Mouse (Mus musculus): ENCODE measurements around the gene Snx30. TPM values are rescaled to one million over a fixed set of nuclear protein-coding genes. Genes with fewer than 3 reads are reported as not detected.

Gene Snx30
- total and polyA plus RNA-seq, 2 experiments, result 1.6 to 4.1 TPM

DNA sequence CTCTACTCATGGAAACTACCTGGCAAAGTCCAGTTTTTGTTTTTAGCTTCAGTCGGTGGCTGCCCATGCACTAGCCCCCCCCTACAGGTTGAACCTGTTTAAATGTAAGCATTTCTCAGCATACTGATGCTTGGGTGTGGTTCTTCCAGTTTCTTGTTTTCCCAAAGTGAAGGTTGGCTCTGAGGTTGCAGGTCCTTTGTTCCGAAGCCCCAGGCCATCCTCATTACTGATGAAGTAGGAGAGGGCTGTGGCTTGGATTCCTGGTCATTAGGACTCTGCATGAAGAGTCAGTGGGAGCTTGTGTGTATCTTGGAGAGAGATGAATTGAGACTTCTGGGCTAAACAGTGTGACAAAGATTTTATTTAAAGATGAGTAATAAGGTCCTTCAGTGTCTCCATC is 75.6 kb downstream of the Snx30 start:
- H3K4me1 ChIP-seq (ENCODE audit: control insufficient read depth, insufficient read depth, low read length), result no peaks in the 10 kb centered on the region
- 97% methylated on average over 2 of the region's 2 CpGs for WGBS

GRCm38 (mm10) chr4:59884136-59884696 is 78.6 kb downstream of the Snx30 start:
- 83% methylated on average over 6 of the region's 6 CpGs for WGBS
- TF ChIP-seq CTCF (IDR thresholded peaks at IDR 0.05; ENCODE audit: low read depth, low read length) (no peak), POLR2A (IDR thresholded peaks at IDR 0.05; ENCODE audit: extremely low read depth, insufficient read depth, low read length) (no peak)
- peaks cover 17% of the 10 kb centered on the region for H3K36me3 ChIP-seq (ENCODE audit: control insufficient read depth, insufficient read depth, low read length)
- H3K27me3 ChIP-seq (ENCODE audit: control insufficient read depth, insufficient read depth, low read length), result no peaks in the 10 kb centered on the region
- H3K27ac ChIP-seq (replicated peaks; ENCODE audit: insufficient read depth, low read depth, low read length), result no peak overlapping the region
- DNase-seq (ENCODE audit: extremely low read depth, low read depth, low spot score), result no peak
- no peak overlapping the region for H3K9ac ChIP-seq (ENCODE audit: low read depth, low read length)
- H3K4me3 ChIP-seq (ENCODE audit: insufficient read depth, low read depth, low read length), result no peak overlapping the region
- H3K4me1 ChIP-seq (ENCODE audit: control insufficient read depth, insufficient read depth, low read length), result no peaks in the 10 kb centered on the region
- no peaks in the 10 kb centered on the region for H3K79me2 ChIP-seq (ENCODE audit: control insufficient read depth, insufficient read depth, low read length)

More for the DNA sequence above, 75.6 kb downstream of the Snx30 start:
- H3K36me3 ChIP-seq (ENCODE audit: control insufficient read depth, insufficient read depth, low read length), result peaks cover 18% of the 10 kb centered on the region
- no peaks in the 10 kb centered on the region for H3K79me2 ChIP-seq (ENCODE audit: control insufficient read depth, insufficient read depth, low read length)
- H3K4me3 ChIP-seq (ENCODE audit: insufficient read depth, low read depth, low read length), result no peak overlapping the region
- H3K27ac ChIP-seq (replicated peaks; ENCODE audit: insufficient read depth, low read depth, low read length), result no peak overlapping the region
- DNase-seq (ENCODE audit: extremely low read depth, low read depth, low spot score), result no peak
- TF ChIP-seq POLR2A (IDR thresholded peaks at IDR 0.05; ENCODE audit: extremely low read depth, insufficient read depth, low read length) (no peak), CTCF (IDR thresholded peaks at IDR 0.05; ENCODE audit: low read depth, low read length) (no peak)
- no peaks in the 10 kb centered on the region for H3K27me3 ChIP-seq (ENCODE audit: control insufficient read depth, insufficient read depth, low read length)
- no peak overlapping the region for H3K9ac ChIP-seq (ENCODE audit: low read depth, low read length)

- Histone ChIP-seq H3K27ac (replicated peaks; ENCODE audit: insufficient read depth, low read depth, low read length) (no peak overlapping the region), H3K4me1 (ENCODE audit: control insufficient read depth, insufficient read depth, low read length) (no peaks in the 10 kb centered on the region), H3K79me2 (ENCODE audit: control insufficient read depth, insufficient read depth, low read length) (no peaks in the 10 kb centered on the region), H3K9ac (ENCODE audit: low read depth, low read length) (no peak overlapping the region), H3K27me3 (ENCODE audit: control insufficient read depth, insufficient read depth, low read length) (no peaks in the 10 kb centered on the region), H3K4me3 (ENCODE audit: insufficient read depth, low read depth, low read length) (no peak overlapping the region), H3K36me3 (ENCODE audit: control insufficient read depth, insufficient read depth, low read length) (peaks cover 8% of the 10 kb centered on the region)
- no peak for TF ChIP-seq CTCF (IDR thresholded peaks at IDR 0.05; ENCODE audit: low read depth, low read length)
- no peak for TF ChIP-seq POLR2A (IDR thresholded peaks at IDR 0.05; ENCODE audit: extremely low read depth, insufficient read depth, low read length)
- no peak for DNase-seq (ENCODE audit: extremely low read depth, low read depth, low spot score)
- 97% methylated on average over 6 of the region's 6 CpGs for WGBS
These were observed 80.6 kb downstream of the Snx30 start for GRCm38 (mm10) chr4:59886281-59886680.

DNA sequence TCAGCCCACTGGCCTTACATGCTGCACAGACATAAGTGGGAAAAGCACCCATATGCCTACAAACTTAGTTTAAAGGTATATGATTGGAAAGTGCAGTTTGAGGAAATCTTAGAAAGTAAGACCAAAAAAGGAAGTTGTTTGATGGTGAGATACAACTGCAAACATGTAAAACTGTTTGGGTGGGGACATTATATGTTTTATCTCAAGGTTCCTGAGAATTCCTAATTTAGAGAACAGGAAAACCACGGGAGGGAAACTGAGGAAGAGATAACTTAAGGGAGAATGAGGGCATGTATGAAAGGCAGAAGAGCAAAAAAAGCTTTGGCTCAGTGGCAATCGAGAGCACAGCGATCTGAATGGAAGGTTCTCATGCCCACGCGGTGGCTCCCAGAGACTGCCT is 81.4 kb downstream of the Snx30 start:
- Histone ChIP-seq H3K27ac (replicated peaks; ENCODE audit: insufficient read depth, low read depth, low read length) (no peak overlapping the region), H3K9ac (ENCODE audit: low read depth, low read length) (no peak overlapping the region), H3K36me3 (ENCODE audit: control insufficient read depth, insufficient read depth, low read length) (peaks cover 4% of the 10 kb centered on the region), H3K27me3 (ENCODE audit: control insufficient read depth, insufficient read depth, low read length) (no peaks in the 10 kb centered on the region), H3K4me1 (ENCODE audit: control insufficient read depth, insufficient read depth, low read length) (no peaks in the 10 kb centered on the region), H3K79me2 (ENCODE audit: control insufficient read depth, insufficient read depth, low read length) (no peaks in the 10 kb centered on the region), H3K4me3 (ENCODE audit: insufficient read depth, low read depth, low read length) (no peak overlapping the region)
- no peak for DNase-seq (ENCODE audit: extremely low read depth, low read depth, low spot score)
- 90% methylated on average over 5 of the region's 5 CpGs for WGBS
- TF ChIP-seq CTCF (IDR thresholded peaks at IDR 0.05; ENCODE audit: low read depth, low read length) (no peak), POLR2A (IDR thresholded peaks at IDR 0.05; ENCODE audit: extremely low read depth, insufficient read depth, low read length) (no peak)

GRCm38 (mm10) chr4:59888014-59888413 is 82.4 kb downstream of the Snx30 start:
- no peak overlapping the region for H3K9ac ChIP-seq (ENCODE audit: low read depth, low read length)
- 0 out of 2 replicates have a peak, but pooled peaks cover 2% of the 10 kb centered on the region for H3K4me1 ChIP-seq (ENCODE audit: control insufficient read depth, insufficient read depth, low read length)
- no peak overlapping the region for H3K27ac ChIP-seq (replicated peaks; ENCODE audit: insufficient read depth, low read depth, low read length)
- TF ChIP-seq CTCF (IDR thresholded peaks at IDR 0.05; ENCODE audit: low read depth, low read length) (no peak), POLR2A (IDR thresholded peaks at IDR 0.05; ENCODE audit: extremely low read depth, insufficient read depth, low read length) (no peak)
- no peak for DNase-seq (ENCODE audit: extremely low read depth, low read depth, low spot score)
- peaks cover 3% of the 10 kb centered on the region for H3K36me3 ChIP-seq (ENCODE audit: control insufficient read depth, insufficient read depth, low read length)
- 83% methylated on average over 5 of the region's 5 CpGs for WGBS
- H3K79me2 ChIP-seq (ENCODE audit: control insufficient read depth, insufficient read depth, low read length), result no peaks in the 10 kb centered on the region
- no peaks in the 10 kb centered on the region for H3K27me3 ChIP-seq (ENCODE audit: control insufficient read depth, insufficient read depth, low read length)
- H3K4me3 ChIP-seq (ENCODE audit: insufficient read depth, low read depth, low read length), result no peak overlapping the region

GRCm38 (mm10) chr4:59890086-59890600 is 84.5 kb downstream of the Snx30 start:
- H3K27me3 ChIP-seq (ENCODE audit: control insufficient read depth, insufficient read depth, low read length), result no peaks in the 10 kb centered on the region
- H3K9ac ChIP-seq (ENCODE audit: low read depth, low read length), result no peak overlapping the region
- TF ChIP-seq POLR2A (IDR thresholded peaks at IDR 0.05; ENCODE audit: extremely low read depth, insufficient read depth, low read length) (no peak), CTCF (IDR thresholded peaks at IDR 0.05; ENCODE audit: low read depth, low read length) (no peak)

More at GRCm38 (mm10) chr4:59890086-59890600, 84.5 kb downstream of the Snx30 start:
- H3K4me3 ChIP-seq (ENCODE audit: insufficient read depth, low read depth, low read length), result no peak overlapping the region
- H3K79me2 ChIP-seq (ENCODE audit: control insufficient read depth, insufficient read depth, low read length), result no peaks in the 10 kb centered on the region
- H3K36me3 ChIP-seq (ENCODE audit: control insufficient read depth, insufficient read depth, low read length), result peaks cover 6% of the 10 kb centered on the region
- H3K4me1 ChIP-seq (ENCODE audit: control insufficient read depth, insufficient read depth, low read length), result 0 out of 2 replicates have a peak, but pooled peaks cover 2% of the 10 kb centered on the region
- DNase-seq (ENCODE audit: extremely low read depth, low read depth, low spot score), result peak; percentile 31
- no peak overlapping the region for H3K27ac ChIP-seq (replicated peaks; ENCODE audit: insufficient read depth, low read depth, low read length)
- 75% methylated on average over 6 of the region's 6 CpGs for WGBS

All from liver, adult 2 months (tissue).